Mouse (Mus musculus): ENCODE data around the gene Ccdc57. TPM values are rescaled to one million over a fixed set of nuclear protein-coding genes. Genes with fewer than 3 reads are reported as not detected.
"Not testable (repeated sequence)": the region's sequence is repeated elsewhere in the genome, so short reads cannot be mapped to it uniquely, and the experiment has no call there.

Ccdc57 gene
- total and polyA plus RNA-seq, 2 experiments from 2014 or later: 4.8 to 7.1 TPM

GRCm38 (mm10) chr11:120792652-120793051, 140.0 kb downstream of the Ccdc57 start:
- Histone ChIP-seq H3K27ac (no peak overlapping the region), H3K4me3 (ENCODE audit: low read length) (no peak overlapping the region), H3K27me3 (ENCODE audit: insufficient read depth, low read length) (no peaks in the 10 kb centered on the region), H3K4me1 (ENCODE audit: insufficient read depth, low read length) (peaks cover 7% of the 10 kb centered on the region), H3K9me3 (ENCODE audit: low read length) (no peaks in the 10 kb centered on the region), H3K36me3 (ENCODE audit: insufficient read depth, low read length) (peaks cover 50% of the 10 kb centered on the region), H3K4me2 (ENCODE audit: low read depth, low read length) (no peak overlapping the region), H3K9ac (replicated peaks; ENCODE audit: low read length) (no peak overlapping the region)
- no peak for ATAC-seq
- WGBS: 95% methylated on average over 9 of the region's 9 CpGs
- TF ChIP-seq CTCF (IDR thresholded peaks at IDR 0.05; ENCODE audit: low read depth): no peak
- no peak for DNase-seq (ENCODE audit: low spot score)

- no peak overlapping the region for H3K4me3 ChIP-seq (ENCODE audit: low read length)
- 87% methylated on average over 3 of the region's 3 CpGs for WGBS
- TF ChIP-seq CTCF (IDR thresholded peaks at IDR 0.05; ENCODE audit: low read depth): peak; percentile 29; the same call in 1 of the 2 replicates
Measured at GRCm38 (mm10) chr11:120789810-120790209, 142.9 kb downstream of the Ccdc57 start.

GRCm38 (mm10) chr11:120789355-120789754, 143.3 kb downstream of the Ccdc57 start:
- Histone ChIP-seq H3K4me2 (ENCODE audit: low read depth, low read length) (no peak overlapping the region), H3K36me3 (ENCODE audit: insufficient read depth, low read length) (peaks cover 58% of the 10 kb centered on the region), H3K9ac (replicated peaks; ENCODE audit: low read length) (no peak overlapping the region), H3K9me3 (ENCODE audit: low read length) (no peaks in the 10 kb centered on the region), H3K27ac (no peak overlapping the region), H3K4me1 (ENCODE audit: insufficient read depth, low read length) (0 out of 2 replicates have a peak, but pooled peaks cover 7% of the 10 kb centered on the region), H3K4me3 (ENCODE audit: low read length) (no peak overlapping the region), H3K27me3 (ENCODE audit: insufficient read depth, low read length) (no peaks in the 10 kb centered on the region)
- DNase-seq (ENCODE audit: low spot score) (no peak), ATAC-seq (no peak)
- TF ChIP-seq CTCF (IDR thresholded peaks at IDR 0.05; ENCODE audit: low read depth): no peak
- 89% methylated on average over 4 of the region's 4 CpGs for WGBS

More at GRCm38 (mm10) chr11:120789810-120790209, 142.9 kb downstream of the Ccdc57 start:
- H3K9me3 ChIP-seq (ENCODE audit: low read length): no peaks in the 10 kb centered on the region
- no peak for ATAC-seq
- no peak for DNase-seq (ENCODE audit: low spot score)
- no peak overlapping the region for H3K9ac ChIP-seq (replicated peaks; ENCODE audit: low read length)
- H3K4me1 ChIP-seq (ENCODE audit: insufficient read depth, low read length): 0 out of 2 replicates have a peak, but pooled peaks cover 7% of the 10 kb centered on the region
- peaks cover 58% of the 10 kb centered on the region for H3K36me3 ChIP-seq (ENCODE audit: insufficient read depth, low read length)
- no peak overlapping the region for H3K4me2 ChIP-seq (ENCODE audit: low read depth, low read length)
- H3K27ac ChIP-seq: no peak overlapping the region
- no peaks in the 10 kb centered on the region for H3K27me3 ChIP-seq (ENCODE audit: insufficient read depth, low read length)

GRCm38 (mm10) chr11:120788460-120788859, 144.2 kb downstream of the Ccdc57 start:
- not testable (repeated sequence) for H3K9me3 ChIP-seq (ENCODE audit: low read length); H3K4me3 ChIP-seq (ENCODE audit: low read length); DNase-seq (ENCODE audit: low spot score); H3K27ac ChIP-seq; ATAC-seq; H3K4me1 ChIP-seq (ENCODE audit: insufficient read depth, low read length); H3K9ac ChIP-seq (replicated peaks; ENCODE audit: low read length); H3K27me3 ChIP-seq (ENCODE audit: insufficient read depth, low read length); H3K4me2 ChIP-seq (ENCODE audit: low read depth, low read length)
- WGBS: 89% methylated on average over 9 of the region's 10 CpGs
- H3K36me3 ChIP-seq (ENCODE audit: insufficient read depth, low read length): peaks cover 58% of the 10 kb centered on the region

DNA sequence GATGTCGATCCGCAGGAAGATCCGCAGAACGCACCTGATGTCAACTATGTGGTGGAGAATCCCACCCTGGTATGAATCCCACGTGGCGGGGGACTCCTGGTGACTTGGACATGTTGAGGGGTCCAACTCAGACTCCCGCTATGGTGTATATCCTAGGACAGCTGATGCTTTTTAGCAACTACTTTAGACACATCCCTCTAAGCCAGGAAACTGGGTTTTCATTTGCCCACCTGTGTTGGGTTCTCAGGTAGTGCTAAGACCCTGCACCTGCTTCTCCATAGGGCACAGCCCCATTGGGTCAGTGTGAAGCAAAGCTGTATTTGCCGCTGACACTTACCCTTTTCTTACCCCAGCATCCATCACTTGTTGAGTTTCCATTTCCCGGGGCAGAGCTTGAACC, 147.5 kb downstream of the Ccdc57 start:
- ATAC-seq (no peak), DNase-seq (ENCODE audit: low spot score) (no peak)
- H3K4me1 ChIP-seq (ENCODE audit: insufficient read depth, low read length): peaks cover 13% of the 10 kb centered on the region; the same call in 1 of the 2 replicates
- no peaks in the 10 kb centered on the region for H3K9me3 ChIP-seq (ENCODE audit: low read length)
- H3K9ac ChIP-seq (replicated peaks; ENCODE audit: low read length): peak overlapping the region; percentile 92
- H3K4me3 ChIP-seq (ENCODE audit: low read length): peak overlapping the region; percentile 82
- H3K27ac ChIP-seq: peak overlapping the region; percentile 87
- no peaks in the 10 kb centered on the region for H3K27me3 ChIP-seq (ENCODE audit: insufficient read depth, low read length)
- WGBS: 37% methylated on average over 9 of the region's 9 CpGs
- no peak for TF ChIP-seq CTCF (IDR thresholded peaks at IDR 0.05; ENCODE audit: low read depth)
- H3K4me2 ChIP-seq (ENCODE audit: low read depth, low read length): peak overlapping the region; percentile 98
- H3K36me3 ChIP-seq (ENCODE audit: insufficient read depth, low read length): peaks cover 47% of the 10 kb centered on the region

- Histone ChIP-seq H3K36me3 (ENCODE audit: insufficient read depth, low read length) (peaks cover 41% of the 10 kb centered on the region), H3K4me2 (ENCODE audit: low read depth, low read length) (peak within 1 kb of the TSS; percentile 98), H3K9ac (replicated peaks; ENCODE audit: low read length) (peak within 1 kb of the TSS; percentile 92), H3K4me3 (ENCODE audit: low read length) (peak within 1 kb of the TSS; percentile 82), H3K9me3 (ENCODE audit: low read length) (no peaks in the 10 kb centered on the region), H3K27ac (peak within 1 kb of the TSS; percentile 87), H3K4me1 (ENCODE audit: insufficient read depth, low read length) (peaks cover 13% of the 10 kb centered on the region; the same call in 1 of the 2 replicates), H3K27me3 (ENCODE audit: insufficient read depth, low read length) (no peaks in the 10 kb centered on the region)
- peak; percentile 81 for ATAC-seq
- 1% methylated on average over 91 of the region's 107 CpGs for WGBS
- peak; percentile 89 for DNase-seq (ENCODE audit: low spot score)
- TF ChIP-seq CTCF (IDR thresholded peaks at IDR 0.05; ENCODE audit: low read depth): no peak
Measured at GRCm38 (mm10) chr11:120784064-120784791, 148.4 kb downstream of the Ccdc57 start, which contains the start of the genes Rfng and Gps1. Gene Rfng (minus strand): TSS chr11:120784207. Gene Gps1 (plus strand): TSS chr11:120784272.
